Mouse (Mus musculus): ENCODE measurements around the gene Thsd4. TPM values are rescaled to one million over a fixed set of nuclear protein-coding genes. Genes with fewer than 3 reads are reported as not detected.
"Not testable (repeated sequence)": the region's sequence is repeated elsewhere in the genome, so short reads cannot be mapped to it uniquely, and the experiment has no call there.

The Thsd4 gene
- total RNA-seq, 2 experiments from 2014 or later = 10.1 to 12.4 TPM

DNA sequence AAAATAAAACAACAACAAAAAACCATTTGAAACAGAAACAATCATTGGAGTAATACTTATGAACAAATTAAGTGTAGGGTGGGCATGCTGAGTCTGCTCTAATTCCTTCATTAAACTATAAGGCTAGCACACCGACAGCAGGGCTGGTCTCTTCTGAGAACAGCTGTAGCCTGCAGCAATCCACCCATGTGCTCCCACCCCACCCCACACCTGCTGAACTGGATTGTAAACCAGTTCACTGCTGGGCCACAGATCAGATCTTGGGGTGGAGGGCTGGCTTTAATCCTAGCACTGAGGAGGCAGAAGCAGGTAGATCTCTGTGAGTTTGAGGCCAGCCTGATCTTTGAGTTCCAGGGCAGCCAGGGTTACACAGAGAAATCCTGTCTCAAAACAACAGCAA lies 563.7 kb downstream of the Thsd4 start:
- intact Hi-C loops (cut with DNase I) = loop anchor here (2.0 kb wide), 1 partner anchor 279 kb away; no protein-coding TSS in a partner anchor

GRCm38 (mm10) chr9:59956496-59956895 lies 565.4 kb downstream of the Thsd4 start:
- intact Hi-C loops (cut with DNase I) = no loop called here
- DNase-seq = no peak

More for the DNA sequence above, 563.7 kb downstream of the Thsd4 start:
- DNase-seq = not testable (repeated sequence)

DNA sequence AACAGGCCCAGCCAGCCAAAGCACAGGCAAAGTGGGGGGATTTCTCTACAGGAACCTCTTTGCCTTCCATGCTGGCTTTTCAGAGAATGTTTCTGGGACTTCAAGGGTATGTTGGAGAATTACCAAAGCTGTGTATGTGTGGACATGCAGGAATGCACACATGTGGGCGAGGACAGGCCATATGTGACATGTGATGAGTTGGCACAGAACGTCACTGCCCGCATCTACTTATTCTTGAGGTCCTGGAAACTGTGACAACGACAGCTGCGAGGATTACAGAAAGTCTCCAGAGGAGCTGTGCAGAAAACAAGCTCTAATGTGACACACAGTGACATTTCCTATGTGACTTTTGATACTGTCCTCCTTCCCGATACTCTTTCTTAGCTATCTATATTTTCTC lies 566.2 kb downstream of the Thsd4 start:
- intact Hi-C loops (cut with DNase I) = no loop called here
- no peak for DNase-seq

GRCm38 (mm10) chr9:59955199-59955598 lies 566.6 kb downstream of the Thsd4 start:
- intact Hi-C loops (cut with DNase I) = no loop called here

GRCm38 (mm10) chr9:59953556-59953955 lies 568.3 kb downstream of the Thsd4 start:
- intact Hi-C loops (cut with DNase I) = no loop called here
- DNase-seq = no peak

More at GRCm38 (mm10) chr9:59955199-59955598, 566.6 kb downstream of the Thsd4 start:
- DNase-seq = no peak

DNA sequence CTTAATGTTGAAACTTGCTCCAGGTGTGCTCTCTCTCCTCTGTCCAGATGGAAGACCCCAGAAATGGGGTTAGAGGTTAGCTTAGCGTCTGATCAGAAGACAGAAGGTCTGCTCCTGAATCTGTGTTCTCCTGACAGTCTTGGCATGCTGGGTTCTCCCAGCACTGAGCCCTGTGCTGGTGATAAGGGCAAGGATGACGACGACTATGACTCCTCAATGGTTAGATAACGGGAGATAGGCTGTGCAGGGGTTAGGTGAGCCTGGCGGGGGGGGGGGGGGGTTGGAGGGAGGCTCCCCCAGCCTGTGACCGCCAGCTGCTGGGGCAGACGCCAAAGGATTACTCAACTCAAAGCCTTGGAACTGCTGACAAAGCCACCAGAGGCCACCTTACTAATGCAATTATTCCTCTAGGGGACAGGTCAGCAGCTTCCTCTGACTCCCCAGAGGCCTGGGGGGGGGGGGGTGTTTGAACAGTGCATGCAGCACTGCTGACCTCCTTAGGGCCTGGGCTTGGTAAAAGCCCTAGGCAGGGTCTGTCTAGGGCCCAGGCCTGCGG lies 569.3 kb downstream of the Thsd4 start:
- DNase-seq = no peak
- intact Hi-C loops (cut with DNase I) = no loop called here

GRCm38 (mm10) chr9:59951943-59952342 lies 569.9 kb downstream of the Thsd4 start:
- intact Hi-C loops (cut with DNase I) = no loop called here
- DNase-seq = no peak

- DNase-seq = no peak
- intact Hi-C loops (cut with DNase I) = no loop called here
Measured at GRCm38 (mm10) chr9:59951001-59951750, 570.7 kb downstream of the Thsd4 start.

DNA sequence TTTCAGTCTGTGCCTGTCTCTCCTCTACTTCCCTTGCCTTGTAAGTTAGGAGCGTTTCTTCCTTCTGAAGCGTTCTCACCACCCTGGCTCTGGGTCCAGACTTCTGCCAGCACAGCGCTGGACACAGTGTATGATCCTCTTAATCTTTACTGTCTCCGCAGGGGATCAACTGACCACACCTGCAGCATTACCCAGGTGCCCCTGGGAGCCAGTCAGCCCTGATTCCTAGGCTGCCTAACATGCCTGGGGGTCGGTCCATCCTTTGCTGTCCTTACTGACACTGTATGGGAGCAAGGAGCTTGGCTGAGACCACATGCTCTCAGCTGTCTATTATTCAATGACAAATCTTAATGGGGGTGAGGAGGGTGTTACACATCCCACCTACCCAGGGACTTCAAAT lies 571.9 kb downstream of the Thsd4 start:
- no peak for DNase-seq
- intact Hi-C loops (cut with DNase I) = no loop called here

DNA sequence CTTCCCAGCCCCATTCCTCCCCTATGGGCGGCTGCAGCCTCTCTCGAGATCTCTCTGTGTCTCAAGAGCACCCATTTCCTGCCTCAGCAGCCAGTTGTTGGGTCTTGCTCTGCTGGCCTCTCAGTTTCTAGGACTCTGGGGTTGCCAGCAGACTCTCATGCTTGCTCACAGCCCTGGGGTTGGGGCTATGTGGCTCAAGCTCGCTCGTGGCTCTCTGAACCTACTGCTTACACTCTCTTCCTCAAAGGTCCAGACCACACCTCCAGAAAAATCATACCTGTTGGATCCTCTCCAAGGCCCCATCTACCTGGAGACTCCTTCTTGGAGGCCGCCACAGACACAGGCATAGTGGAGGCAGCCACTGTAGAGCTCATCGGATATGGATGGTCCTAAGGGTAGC lies 572.3 kb downstream of the Thsd4 start:
- intact Hi-C loops (cut with DNase I) = no loop called here
- no peak for DNase-seq

- intact Hi-C loops (cut with DNase I) = no loop called here
- peak; percentile 26 for DNase-seq
Measured at GRCm38 (mm10) chr9:59948691-59949250, 573.1 kb downstream of the Thsd4 start.

DNA sequence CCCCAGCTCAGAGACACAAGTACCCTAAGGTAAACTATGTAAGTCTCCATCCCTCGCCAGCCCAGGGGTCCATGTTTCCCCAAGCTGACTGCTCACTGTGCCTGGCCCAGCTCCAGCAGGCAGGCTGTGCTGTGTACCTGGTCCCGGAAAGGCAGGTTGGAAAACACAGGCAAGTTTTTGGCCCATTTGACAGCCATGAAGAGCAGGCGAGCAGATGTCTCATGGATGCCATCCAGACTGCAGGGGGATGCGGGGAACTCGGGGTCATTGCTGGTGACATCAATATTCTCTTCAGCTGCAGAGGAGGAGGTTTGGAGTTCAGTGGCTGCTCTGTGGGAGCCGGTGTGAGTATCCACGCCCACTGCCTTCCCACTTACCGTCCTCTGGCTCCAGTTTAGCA lies 573.6 kb downstream of the Thsd4 start:
- intact Hi-C loops (cut with DNase I) = no loop called here

DNA sequence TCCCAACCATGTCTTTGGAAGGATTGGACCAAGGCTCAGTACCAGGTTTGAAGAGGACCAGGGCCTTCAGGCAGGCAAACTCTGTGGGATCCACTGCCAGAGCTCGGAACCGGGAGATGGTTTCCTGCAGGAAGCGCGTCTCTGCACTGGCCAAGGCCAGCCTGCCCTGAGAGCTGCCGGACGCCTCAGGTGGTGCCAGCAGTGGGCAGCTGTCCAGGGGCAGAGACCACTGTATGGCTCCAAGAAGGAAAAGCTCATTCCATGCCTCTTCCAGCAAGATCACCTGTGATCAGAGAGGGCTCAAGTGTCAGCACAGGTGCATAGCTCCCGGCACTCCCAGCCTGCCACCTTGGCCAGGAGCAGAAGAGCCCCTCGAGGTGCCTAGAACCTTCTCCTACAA lies 574.6 kb downstream of the Thsd4 start:
- intact Hi-C loops (cut with DNase I) = no loop called here
- DNase-seq = peak; percentile 40

More for the DNA sequence above, 573.6 kb downstream of the Thsd4 start:
- peak; percentile 22 for DNase-seq

GRCm38 (mm10) chr9:59945241-59945640 lies 576.6 kb downstream of the Thsd4 start:
- intact Hi-C loops (cut with DNase I) = no loop called here
- DNase-seq = no peak

GRCm38 (mm10) chr9:59943826-59944225 lies 578.0 kb downstream of the Thsd4 start:
- intact Hi-C loops (cut with DNase I) = no loop called here
- no peak for DNase-seq

- no peak for DNase-seq
- intact Hi-C loops (cut with DNase I) = no loop called here
Measured at GRCm38 (mm10) chr9:59942501-59943085, 579.3 kb downstream of the Thsd4 start.

DNA sequence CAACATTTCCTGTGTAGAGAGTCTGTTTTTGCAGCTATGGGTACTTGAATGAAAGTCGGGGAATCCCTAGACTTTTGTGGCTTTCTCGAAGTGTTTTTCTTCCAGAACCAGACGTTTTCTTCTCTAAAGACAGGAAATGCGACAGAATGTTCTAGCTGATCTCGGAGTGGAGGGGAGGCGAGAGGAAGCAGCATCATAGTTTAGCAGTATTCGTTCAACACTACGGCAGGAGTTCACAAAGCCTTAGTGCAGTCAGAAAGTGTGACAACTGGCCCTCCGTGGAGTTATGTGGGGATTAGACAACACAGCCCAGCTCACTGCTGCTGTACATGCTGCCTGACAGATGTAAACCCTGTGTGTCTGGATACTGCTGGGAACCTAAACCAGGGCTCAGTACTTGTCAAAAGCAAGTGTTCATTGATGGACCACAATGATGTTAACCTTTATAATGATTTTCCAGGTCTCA lies 579.9 kb downstream of the Thsd4 start:
- DNase-seq = no peak
- intact Hi-C loops (cut with DNase I) = no loop called here

DNA sequence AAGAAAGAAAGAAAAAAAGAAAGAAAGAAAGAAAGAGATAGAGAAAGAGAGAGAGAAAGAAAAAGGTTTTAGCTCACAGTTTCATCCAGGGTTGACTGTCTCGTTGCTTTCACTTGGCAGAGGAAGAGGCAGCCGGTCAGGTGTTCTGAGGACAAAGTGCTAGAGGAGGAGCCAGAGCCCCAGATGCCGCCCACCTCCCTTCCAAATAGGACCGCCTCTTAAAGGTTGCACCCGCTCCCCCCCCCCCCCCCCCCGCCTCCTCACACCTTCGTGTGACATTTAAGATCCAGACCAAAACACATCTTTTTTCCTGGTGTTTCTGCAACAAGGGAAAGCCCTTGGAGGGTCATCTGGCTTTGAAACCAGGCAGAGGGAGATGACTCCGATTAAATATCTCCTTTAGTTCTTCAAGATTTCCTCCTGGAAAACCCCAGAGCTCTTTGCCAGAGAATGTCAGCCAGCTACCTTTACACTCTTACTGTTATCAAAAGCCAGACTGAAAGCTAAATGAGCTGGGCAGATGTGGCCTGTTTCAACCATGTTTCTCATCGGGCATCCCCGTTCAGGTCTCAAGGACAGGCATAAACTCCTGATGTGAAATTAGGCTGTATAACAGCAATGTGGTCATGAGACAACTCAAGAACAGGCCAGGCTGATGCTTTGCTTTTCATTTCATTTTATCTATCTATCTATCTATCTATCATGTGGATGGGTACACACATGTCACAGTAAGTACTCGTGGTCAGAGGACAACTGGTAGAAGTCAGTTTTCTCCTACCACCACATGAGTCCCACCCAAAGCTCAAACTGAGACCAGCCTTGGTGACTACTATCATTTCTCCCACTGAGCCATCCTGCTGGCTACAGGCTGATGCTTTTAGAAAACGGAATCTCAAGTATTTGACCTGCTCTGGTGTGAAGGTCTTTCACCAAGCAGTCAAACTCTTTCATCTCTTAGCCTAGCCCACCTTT lies 580.6 kb downstream of the Thsd4 start:
- DNase-seq = no peak
- intact Hi-C loops (cut with DNase I) = no loop called here

- no peak for DNase-seq
- intact Hi-C loops (cut with DNase I) = no loop called here
Measured at GRCm38 (mm10) chr9:59939691-59940090, 582.2 kb downstream of the Thsd4 start.

DNA sequence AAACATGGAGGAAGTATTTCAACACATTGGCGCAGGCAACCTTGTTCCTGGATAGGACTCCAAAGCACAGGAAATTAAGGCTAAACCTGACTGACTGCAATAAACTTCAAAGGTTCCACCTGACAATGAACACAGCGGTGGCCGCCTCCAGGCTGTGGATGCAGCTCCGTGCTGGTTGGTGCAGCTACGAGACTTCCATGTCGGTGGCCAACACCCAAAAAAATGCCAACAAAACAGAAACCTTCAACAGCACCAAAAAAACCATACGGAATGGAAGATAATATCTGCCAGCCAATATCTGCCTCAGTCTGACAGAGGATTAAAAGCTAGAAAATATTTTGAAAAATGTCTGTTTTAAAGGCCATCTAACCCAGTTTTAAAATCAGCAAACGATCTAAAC lies 583.3 kb downstream of the Thsd4 start:
- intact Hi-C loops (cut with DNase I) = no loop called here
- no peak for DNase-seq
